Mouse (Mus musculus) ovary, adult 18-20 months (tissue): Measurements from ENCODE around the gene Adcy4.

Experiments
- DNase-seq: peaks from one replicate; pipeline ENCODE4 v3.0.0; 2022; ENCODE audit warnings: low spot score, mixed read lengths

Adcy4 gene

GRCm38 (mm10) chr14:55788256-55789050 is 4.6 kb upstream of the Adcy4 start, which contains the start of gene Ripk3:
Gene Ripk3 (minus strand): TSS chr14:55788865.
- DNase-seq = no peak

DNA sequence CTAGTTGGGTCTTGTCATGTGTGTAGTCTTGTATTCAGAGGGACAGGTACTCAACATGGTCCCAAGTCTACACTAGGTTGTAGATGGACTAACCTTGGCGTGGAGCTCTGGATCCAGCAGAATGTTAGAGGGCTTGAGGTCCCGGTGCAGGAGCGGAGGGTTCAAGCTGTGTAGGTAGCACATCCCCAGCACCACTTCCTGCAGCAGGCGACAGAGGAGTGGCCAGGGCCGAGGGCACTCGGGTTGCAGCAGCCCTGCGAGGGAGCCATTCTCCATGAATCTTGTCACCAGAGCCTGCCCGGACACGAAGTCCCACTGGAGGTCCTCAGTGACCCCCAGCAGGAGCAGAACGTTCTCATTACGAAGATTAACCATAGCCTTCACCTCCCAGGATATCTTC is 3.8 kb upstream of the Adcy4 start:
- DNase-seq = no peak

GRCm38 (mm10) chr14:55785195-55785594 is 1.3 kb upstream of the Adcy4 start:
- DNase-seq = no peak

GRCm38 (mm10) chr14:55783171-55783957 is 531 bp downstream of the Adcy4 start:
- DNase-seq = no peak

DNA sequence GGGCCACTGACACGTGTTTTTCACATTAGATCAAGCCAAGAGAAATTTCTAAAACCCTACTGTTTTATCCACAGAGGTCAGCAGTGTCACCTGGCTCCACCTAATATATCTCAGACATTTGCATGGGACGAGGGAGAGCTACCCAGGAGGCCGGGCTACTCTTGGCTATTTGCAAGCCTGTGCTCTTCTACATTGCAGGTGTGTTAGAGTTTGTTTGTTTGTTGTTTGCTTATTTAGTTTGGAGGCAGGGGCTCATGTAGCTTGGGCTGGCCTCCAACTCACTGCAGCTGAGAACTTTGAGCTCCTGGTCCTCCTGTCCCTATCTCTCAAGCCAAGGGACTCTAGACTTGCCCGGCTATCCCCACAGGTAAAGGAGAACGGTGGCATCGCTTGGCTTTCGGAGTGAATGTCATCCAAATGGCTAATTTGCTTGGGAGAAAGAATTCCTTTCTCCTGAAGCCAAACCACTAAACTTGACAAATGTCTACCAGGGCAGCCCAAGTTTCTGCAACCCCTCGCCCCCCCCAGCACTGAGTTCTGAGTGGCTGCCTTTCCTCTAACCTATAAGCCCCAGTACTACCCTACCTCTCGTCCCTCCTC is 1.4 kb downstream of the Adcy4 start:
- DNase-seq = no peak

- no peak for DNase-seq
These were observed 2.6 kb downstream of the Adcy4 start for GRCm38 (mm10) chr14:55781310-55781709.

- no peak for DNase-seq
These were observed 3.2 kb downstream of the Adcy4 start for GRCm38 (mm10) chr14:55780736-55781135.

- DNase-seq = no peak
These were observed 4.2 kb downstream of the Adcy4 start for GRCm38 (mm10) chr14:55779656-55780055.

DNA sequence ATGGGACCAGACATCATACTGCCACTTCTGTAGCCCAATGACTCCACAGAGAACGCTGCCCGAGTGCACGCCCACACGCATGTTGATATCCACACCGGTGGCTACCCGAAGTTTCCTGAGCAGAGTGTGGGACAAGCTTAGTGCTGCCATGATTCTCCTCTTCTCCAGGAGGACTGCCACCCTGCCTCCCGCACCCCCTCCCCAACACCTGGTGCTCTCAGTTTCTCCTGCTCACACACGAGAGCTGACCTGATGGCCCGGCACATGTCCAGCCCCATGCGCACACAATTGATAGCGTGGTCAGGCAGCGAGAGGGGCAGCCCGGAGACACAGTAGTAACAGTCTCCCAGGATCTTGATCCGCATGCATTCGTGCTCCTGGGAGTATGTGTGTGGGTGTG is 5.2 kb downstream of the Adcy4 start:
- DNase-seq = no peak

GRCm38 (mm10) chr14:55777806-55778205 is 6.1 kb downstream of the Adcy4 start:
- no peak for DNase-seq

- DNase-seq = no peak
These were observed 6.7 kb downstream of the Adcy4 start for GRCm38 (mm10) chr14:55777176-55777575.

- DNase-seq = no peak
These were observed 7.2 kb downstream of the Adcy4 start for GRCm38 (mm10) chr14:55776711-55777110.

DNA sequence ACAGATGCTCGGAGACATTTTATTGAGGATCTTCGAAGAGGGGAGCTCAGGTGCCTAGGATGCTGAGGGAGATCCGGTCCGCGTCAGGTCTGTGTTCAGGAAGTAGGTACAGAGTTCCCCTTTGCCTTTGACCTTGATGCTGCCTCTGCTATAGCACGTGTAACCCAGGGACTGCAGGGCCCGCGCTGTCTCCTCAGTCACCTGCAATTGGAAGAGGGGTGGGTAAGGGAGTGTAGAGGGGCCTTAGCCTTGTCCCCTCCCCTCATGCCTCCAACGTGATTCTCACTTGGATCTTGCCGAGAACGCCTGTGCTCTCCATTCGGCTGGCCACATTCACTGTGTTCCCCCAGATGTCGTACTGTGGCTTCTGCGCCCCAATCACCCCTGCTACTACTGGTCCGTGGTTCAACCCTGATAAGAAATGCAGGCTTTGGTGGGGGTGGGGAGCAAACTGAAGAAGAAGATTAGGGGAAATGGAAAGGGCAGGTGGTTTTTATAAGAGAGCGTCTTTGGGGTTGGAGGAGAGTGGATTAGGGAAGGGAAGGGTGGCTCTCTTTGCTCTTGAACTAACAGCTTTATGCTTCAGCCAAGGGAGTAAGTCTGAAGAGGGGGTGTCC is 14.7 kb downstream of the Adcy4 start:
- no peak for DNase-seq

GRCm38 (mm10) chr14:55768555-55768954 is 15.3 kb downstream of the Adcy4 start:
- no peak for DNase-seq

- no peak for DNase-seq
These were observed 16.1 kb downstream of the Adcy4 start for GRCm38 (mm10) chr14:55767519-55768414.

DNA sequence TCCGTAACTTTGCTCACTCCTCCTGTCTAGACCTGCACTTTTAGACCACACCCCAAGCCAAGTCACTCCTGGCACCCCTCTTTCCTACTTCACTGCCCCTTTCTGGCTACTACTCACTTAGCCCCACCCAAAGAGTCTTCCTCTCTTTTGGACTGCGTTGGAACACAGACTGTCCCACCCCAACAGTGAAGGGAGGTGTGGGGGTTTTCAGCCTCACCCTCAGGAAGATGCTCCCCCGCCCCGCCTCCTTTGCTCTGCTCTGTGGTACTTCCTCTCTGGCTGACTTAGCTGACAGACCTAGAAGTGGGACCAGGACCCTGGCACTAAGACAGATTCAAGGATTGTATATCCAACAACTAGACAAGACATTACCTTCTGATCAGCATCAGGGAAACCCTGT is 18.2 kb downstream of the Adcy4 start, which contains the start of gene Ltb4r1:
Gene Ltb4r1 (plus strand): TSS at position 267 of the 400 bp plus-strand sequence.
- no peak for DNase-seq

DNA sequence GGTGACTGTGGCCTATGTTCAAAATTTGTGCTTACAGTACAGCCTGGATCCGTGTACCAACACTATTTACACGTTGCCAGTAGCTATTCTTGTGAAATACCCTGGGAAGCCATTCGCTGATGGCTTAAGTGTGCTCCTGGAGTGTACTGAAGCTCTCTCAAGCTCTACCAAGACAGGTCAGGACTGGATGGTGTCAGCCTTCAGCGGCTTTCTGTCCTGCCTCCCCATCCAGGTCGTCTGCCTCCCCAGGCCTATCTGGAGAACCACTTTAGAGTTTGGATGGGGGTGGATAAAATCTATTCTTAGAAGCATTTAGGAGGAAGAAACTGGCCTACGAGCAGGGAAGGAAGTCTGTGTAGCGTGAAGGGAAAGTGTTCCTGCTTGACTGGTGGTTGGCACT is 20.7 kb downstream of the Adcy4 start:
- DNase-seq = no peak

- DNase-seq = no peak
These were observed 21.7 kb downstream of the Adcy4 start for GRCm38 (mm10) chr14:55762001-55762821.

- DNase-seq = no peak
These were observed 22.7 kb downstream of the Adcy4 start, which contains the start of gene Ltb4r2 for GRCm38 (mm10) chr14:55761163-55761562. Gene Ltb4r2 (plus strand): TSS chr14:55761428.

DNA sequence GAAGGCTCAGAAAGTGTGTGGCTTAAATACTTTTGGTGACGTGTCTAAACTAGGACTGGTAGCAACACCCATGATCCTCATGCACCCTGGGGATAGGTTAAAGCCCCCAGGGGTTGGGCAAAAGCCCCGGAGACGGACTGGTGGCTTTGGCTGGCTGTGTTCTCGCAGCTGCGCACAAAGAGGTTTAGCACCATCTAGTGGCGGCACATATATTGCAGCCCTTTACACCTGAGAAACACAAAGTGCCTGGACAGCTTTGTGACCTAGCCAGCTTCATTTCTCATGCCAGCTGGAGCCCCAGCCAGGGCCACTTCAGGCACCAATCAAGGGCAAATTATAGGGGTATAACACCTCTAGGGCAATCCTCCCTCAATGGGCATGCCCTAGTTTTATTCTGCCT is 23.7 kb downstream of the Adcy4 start:
- DNase-seq = peak; percentile 59
